Mouse (Mus musculus) cerebellum, adult 2 months (tissue): ENCODE data around the gene Vgll4. TPM values are rescaled to one million over a fixed set of nuclear protein-coding genes. Genes with fewer than 3 reads are reported as not detected.

Source experiments
- DNase-seq, 2 experiments: peaks; one replicate each; pipeline ENCODE4 v3.0.0; 2021
- H3K27ac ChIP-seq: fragments of 200-500 bp; 2 replicates; pipeline ENCODE4 v1.5.1; 2012; ENCODE audit warnings: low read length, control low read depth, inconsistent platforms; ENCODE audit not compliant: insufficient read depth
- H3K27me3 ChIP-seq: fragments of 200-500 bp; 2 replicates; pipeline ENCODE4 v1.6.1; 2012; ENCODE audit warnings: inconsistent platforms, mild to moderate bottlenecking, low read length, moderate library complexity; ENCODE audit not compliant: control insufficient read depth, insufficient read depth
- H3K4me1 ChIP-seq: fragments of 200-500 bp; 2 replicates; pipeline ENCODE4 v1.6.1; 2011; ENCODE audit warnings: low read length; ENCODE audit not compliant: control insufficient read depth, insufficient read depth
- H3K4me3 ChIP-seq: fragments of 200-500 bp; replicated peaks from 2 replicates; pipeline ENCODE3; 2011; ENCODE audit warnings: mild to moderate bottlenecking, low read depth, low read length, control low read depth; ENCODE audit not compliant: insufficient read depth
- CTCF ChIP-seq: fragments of 200-500 bp; IDR thresholded peaks from 2 replicates; pipeline ENCODE4 v1.5.1; 2011; ENCODE audit warnings: low read depth, mild to moderate bottlenecking, control low read depth, low read length, moderate library complexity, borderline replicate concordance; ENCODE audit not compliant: insufficient read depth
- POLR2A ChIP-seq: fragments of 200-500 bp; IDR thresholded peaks from 2 replicates; pipeline ENCODE4 v1.6.1; 2011; ENCODE audit warnings: low read length, control low read depth, borderline replicate concordance; ENCODE audit not compliant: insufficient read depth
- WGBS: fragments of 180-500 bp; shearing (Covaris S2); methylation state at CpG from one replicate; pipeline ENCODE4 v1.1.7; 2018; 5-methylcytosine and 5-hydroxymethylcytosine counted together
- polyA plus RNA-seq: library from polyadenylated mRNA; depleted of rRNA; stranded (reverse); fragments of >200 nt; gene quantifications from 2 replicates; pipeline ENCODE4 v1.2.3, GENCODE M21; 2012

The Vgll4 gene
- polyA plus RNA-seq, 1 experiment, result 23.9 TPM

DNA sequence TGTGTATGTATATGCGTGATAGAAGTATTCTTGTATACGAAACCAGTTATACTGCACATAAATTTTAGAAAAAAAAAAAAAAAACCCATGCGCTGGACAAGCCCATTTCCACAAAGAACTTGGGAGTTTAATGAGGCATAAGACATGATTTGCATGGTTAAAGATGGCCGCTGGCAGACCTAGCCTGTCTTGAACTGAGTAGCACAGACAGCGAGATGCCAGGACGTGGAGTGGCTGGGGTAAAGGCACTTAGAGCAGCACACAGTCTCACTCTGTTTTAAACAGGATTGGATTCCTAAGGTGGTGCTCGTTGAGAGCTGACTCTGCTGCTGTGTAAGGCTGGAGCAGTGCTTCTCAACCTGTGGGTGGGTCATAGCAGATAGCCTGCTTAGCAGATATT lies 134.4 kb downstream of the Vgll4 start:
- WGBS, result 67% methylated on average over 7 of the region's 7 CpGs
- TF ChIP-seq POLR2A (no peak), CTCF (no peak)
- Histone ChIP-seq H3K4me3 (no peak overlapping the region), H3K27ac (no peak overlapping the region), H3K27me3 (no peaks in the 10 kb centered on the region), H3K4me1 (no peaks in the 10 kb centered on the region)
- no peak for DNase-seq

DNA sequence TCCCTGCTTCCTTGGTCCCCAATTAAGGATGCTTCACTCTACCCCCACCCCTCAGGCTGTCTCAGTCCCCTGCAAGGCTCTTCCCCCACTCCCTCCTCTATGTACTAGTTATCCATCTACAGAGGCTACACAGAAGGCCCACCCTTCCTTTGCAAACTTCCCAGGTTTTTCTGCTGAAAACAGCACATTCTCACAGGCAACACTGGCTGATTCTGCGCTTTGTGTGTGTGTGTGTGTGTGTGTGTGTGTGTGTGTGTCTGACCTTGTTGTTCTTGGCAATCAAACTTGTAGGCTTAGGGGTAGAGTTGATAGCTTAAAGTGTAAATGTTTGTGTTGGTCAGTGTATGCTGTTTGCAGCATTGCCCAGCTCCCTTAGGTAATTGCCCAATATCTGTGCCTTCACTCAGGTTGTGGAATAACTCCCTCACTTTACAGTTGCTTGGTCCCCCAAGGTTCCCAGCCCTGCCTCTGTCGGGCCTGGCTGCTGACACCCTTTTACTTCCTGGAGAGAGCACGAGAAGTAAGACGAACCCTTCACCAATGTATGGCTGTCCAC lies 135.9 kb downstream of the Vgll4 start:
- no peak for DNase-seq
- no peaks in the 10 kb centered on the region for H3K27me3 ChIP-seq
- no peaks in the 10 kb centered on the region for H3K4me1 ChIP-seq
- no peak overlapping the region for H3K4me3 ChIP-seq
- 84% methylated on average over 4 of the region's 4 CpGs for WGBS
- no peak for TF ChIP-seq POLR2A
- no peak overlapping the region for H3K27ac ChIP-seq

DNA sequence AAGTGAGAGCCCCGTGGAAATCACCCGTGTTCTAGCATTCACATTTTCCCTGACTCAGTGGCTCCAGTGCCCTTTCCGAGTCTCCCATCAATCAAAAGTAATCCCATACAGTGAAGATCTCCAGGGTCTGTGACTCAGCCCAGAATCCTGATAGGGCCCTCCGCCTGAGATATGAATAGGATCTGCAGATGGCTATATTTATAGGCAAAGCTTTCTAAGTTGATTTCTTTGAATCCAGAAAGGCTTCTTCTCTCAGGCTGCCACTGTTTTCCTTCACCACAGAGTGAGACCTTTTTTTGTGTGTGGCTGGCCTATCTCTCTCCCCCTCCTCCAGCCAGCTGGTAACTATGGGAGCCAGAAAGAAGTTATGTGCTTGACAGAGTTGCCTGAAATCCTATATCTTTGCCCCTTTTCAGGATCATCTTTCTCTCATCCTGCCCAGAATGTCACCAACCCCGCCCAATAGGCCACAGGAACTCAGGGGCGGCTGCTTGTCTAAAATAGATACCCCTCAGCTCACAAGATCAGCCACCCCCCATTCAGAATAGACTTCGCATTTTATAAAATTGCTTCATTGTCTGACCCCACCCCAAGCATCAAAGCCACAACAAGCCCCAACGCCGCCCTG lies 136.6 kb downstream of the Vgll4 start:
- no peak for DNase-seq
- no peaks in the 10 kb centered on the region for H3K27me3 ChIP-seq
- WGBS, result 84% methylated on average over 9 of the region's 9 CpGs

DNA sequence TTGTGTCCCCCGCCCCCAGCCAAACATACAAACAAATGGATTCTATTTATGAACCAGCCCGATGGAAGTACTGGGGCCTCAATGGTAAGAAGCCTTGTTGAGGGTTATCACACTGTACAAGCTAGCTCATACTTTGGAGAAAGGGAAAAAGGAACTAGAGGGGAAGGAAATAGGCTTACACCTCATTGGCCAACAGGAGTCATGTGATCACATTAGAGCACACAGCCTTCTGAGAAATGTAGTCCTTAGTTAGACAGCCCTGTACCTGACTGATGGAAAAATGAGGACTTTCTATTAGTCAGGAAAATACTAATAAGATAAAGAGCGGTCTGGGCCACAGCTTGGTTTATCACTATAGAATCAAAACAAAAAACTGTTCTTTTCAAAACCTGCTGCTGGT lies 138.0 kb downstream of the Vgll4 start:
- 97% methylated on average over 3 of the region's 3 CpGs for WGBS

More for the DNA sequence above, 136.6 kb downstream of the Vgll4 start:
- no peaks in the 10 kb centered on the region for H3K4me1 ChIP-seq
- no peak overlapping the region for H3K4me3 ChIP-seq
- TF ChIP-seq CTCF, result no peak
- no peak for TF ChIP-seq POLR2A
- no peak overlapping the region for H3K27ac ChIP-seq

DNA sequence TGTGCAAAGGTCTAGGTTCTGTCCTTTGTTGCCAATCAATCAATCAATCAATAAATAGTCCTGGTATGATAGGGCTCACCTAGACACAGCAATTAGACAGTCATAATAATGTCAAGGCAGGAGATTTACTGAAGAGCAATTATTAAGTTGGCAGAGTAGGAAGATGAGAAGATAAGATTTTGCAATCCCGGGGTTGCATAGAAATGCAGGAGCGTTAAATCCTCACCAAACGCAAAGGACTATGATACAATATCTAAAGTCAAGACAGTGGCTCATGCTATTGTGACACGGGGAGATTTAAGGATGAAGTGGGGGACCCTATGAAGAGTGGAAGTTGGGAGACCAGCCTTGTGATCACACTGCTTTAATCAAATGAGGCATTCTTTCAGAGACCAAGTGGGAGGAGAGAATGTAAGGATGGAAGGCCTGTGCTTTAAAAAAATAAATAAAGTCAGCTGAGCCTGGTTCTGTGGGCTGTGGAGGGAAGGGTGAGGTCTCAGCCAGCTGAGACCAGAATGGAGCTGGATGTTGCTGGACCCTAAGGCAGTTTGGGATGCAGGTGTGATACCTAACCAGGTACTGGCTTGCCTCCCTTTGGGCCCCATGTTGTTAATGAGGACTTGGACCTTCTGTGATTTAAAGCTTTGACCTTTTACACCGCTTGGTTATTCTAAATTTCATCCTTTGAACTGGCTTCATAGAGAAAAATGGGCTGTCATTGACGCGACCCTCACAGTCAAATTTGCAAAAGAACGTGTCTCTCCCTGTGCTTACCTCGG lies 139.9 kb downstream of the Vgll4 start:
- Histone ChIP-seq H3K27me3 (no peaks in the 10 kb centered on the region), H3K27ac (no peak overlapping the region), H3K4me1 (no peaks in the 10 kb centered on the region), H3K4me3 (no peak overlapping the region)
- 94% methylated on average over 9 of the region's 9 CpGs for WGBS
- DNase-seq, result no peak
- TF ChIP-seq CTCF (no peak), POLR2A (no peak)

More for the DNA sequence above, 138.0 kb downstream of the Vgll4 start:
- no peak for TF ChIP-seq CTCF
- no peak for TF ChIP-seq POLR2A
- Histone ChIP-seq H3K4me3 (no peak overlapping the region), H3K4me1 (no peaks in the 10 kb centered on the region), H3K27ac (no peak overlapping the region), H3K27me3 (no peaks in the 10 kb centered on the region)
- no peak for DNase-seq

DNA sequence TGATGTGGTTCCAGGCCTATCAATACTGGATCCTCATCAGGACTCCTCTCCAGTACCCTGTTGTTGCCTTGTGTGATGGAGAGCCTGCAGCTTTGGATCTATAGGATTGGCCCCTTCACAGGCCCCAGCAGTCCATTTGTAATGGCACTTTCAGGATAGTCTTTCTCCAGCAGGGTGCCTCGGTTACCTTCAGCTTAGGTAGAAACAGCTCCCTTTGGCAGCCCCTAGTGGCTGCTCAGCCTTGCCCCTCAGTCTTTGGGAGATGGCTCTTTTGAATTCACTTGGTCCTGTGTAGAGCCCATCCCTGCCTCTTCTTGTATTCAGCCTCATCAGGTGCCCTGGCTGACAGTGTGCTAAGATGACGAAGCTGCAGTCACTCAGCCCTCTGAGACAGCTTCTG lies 142.9 kb downstream of the Vgll4 start:
- 91% methylated on average over 2 of the region's 2 CpGs for WGBS

DNA sequence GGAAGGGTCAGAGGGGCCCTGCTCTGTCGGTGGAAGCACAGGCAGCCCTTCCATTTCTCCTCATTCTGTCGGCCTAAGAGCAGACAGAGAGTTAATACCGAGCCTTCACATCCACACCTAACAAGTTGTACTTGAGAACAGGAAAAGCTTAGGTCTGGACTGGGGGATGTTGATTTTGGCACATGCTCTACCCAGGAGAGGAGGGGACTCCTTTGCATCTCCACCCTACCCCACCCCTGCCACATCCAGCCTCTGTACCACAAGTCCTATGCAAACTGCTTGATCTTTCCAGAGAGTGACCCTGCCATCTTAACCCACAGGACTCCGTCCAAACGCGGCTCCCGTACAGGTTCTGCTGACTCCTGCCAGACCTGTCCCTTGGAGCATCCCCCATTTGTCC lies 148.1 kb downstream of the Vgll4 start:
- H3K27me3 ChIP-seq, result no peaks in the 10 kb centered on the region
- H3K4me3 ChIP-seq, result no peak overlapping the region
- no peak for DNase-seq
- TF ChIP-seq POLR2A (no peak), CTCF (no peak)
- H3K4me1 ChIP-seq, result peaks cover 4% of the 10 kb centered on the region
- H3K27ac ChIP-seq, result no peak overlapping the region
- 77% methylated on average over 7 of the region's 7 CpGs for WGBS

More for the DNA sequence above, 142.9 kb downstream of the Vgll4 start:
- Histone ChIP-seq H3K27me3 (no peaks in the 10 kb centered on the region), H3K27ac (no peak overlapping the region), H3K4me3 (no peak overlapping the region), H3K4me1 (no peaks in the 10 kb centered on the region)
- DNase-seq, result no peak
- no peak for TF ChIP-seq POLR2A
- no peak for TF ChIP-seq CTCF

DNA sequence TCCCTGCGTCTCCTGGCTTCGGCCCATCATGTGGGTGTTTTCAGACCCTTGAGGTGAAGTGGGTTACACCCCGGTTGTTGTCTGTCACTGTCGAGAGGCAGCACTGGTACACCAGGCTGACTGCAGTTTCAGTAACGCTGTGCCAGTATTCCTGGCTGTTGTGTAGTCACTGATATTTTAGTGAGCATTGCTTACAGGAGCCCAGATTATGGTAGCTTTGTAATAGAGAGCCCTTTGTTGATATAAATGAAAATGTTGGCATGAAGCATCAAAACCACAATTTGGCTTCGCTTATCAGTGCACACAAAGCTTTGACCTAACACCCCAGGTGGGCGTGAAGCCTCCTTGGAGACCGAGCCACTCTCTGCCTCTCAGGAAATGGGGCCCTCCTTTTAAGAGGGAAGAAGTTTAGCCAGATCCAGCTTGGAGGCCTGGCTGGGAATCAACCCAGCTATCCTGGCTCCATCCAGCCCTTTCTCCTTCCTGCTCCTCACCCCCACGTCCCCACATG lies 149.8 kb downstream of the Vgll4 start:
- Histone ChIP-seq H3K4me1 (peaks cover 4% of the 10 kb centered on the region), H3K27ac (no peak overlapping the region), H3K27me3 (no peaks in the 10 kb centered on the region), H3K4me3 (no peak overlapping the region)
- 62% methylated on average over 9 of the region's 9 CpGs for WGBS
- no peak for DNase-seq
- no peak for TF ChIP-seq POLR2A
- TF ChIP-seq CTCF, result no peak

DNA sequence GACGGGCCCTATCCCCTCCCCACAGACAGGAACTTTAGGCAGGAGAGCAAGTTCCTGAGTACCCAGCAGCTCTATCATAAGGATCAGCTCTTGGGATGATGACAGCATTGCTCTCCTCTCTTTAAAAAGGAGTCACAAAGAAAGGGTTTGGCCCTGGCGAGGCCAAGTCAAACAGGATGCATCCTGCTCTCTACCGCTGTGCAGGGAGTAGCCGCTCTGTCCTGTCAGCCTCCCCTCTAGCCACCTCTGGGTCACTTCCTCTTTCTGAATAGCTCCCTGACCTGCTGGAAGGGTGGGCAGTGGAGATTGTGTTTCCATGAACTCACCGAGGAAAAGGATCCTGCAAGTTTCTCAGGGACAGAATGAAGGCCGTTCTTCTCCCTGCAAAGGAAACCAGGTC lies 151.3 kb downstream of the Vgll4 start:
- Histone ChIP-seq H3K4me1 (peaks cover 4% of the 10 kb centered on the region), H3K27me3 (no peaks in the 10 kb centered on the region), H3K27ac (no peak overlapping the region), H3K4me3 (no peak overlapping the region)
- no peak for TF ChIP-seq POLR2A
- TF ChIP-seq CTCF, result no peak
- DNase-seq, result no peak
- 85% methylated on average over 6 of the region's 6 CpGs for WGBS
